Mouse (Mus musculus): ENCODE results near the gene Olfr1555-ps1.
"Not testable (repeated sequence)": the region's sequence is repeated elsewhere in the genome, so short reads cannot be mapped to it uniquely, and the experiment has no call there.

The Olfr1555-ps1 gene

DNA sequence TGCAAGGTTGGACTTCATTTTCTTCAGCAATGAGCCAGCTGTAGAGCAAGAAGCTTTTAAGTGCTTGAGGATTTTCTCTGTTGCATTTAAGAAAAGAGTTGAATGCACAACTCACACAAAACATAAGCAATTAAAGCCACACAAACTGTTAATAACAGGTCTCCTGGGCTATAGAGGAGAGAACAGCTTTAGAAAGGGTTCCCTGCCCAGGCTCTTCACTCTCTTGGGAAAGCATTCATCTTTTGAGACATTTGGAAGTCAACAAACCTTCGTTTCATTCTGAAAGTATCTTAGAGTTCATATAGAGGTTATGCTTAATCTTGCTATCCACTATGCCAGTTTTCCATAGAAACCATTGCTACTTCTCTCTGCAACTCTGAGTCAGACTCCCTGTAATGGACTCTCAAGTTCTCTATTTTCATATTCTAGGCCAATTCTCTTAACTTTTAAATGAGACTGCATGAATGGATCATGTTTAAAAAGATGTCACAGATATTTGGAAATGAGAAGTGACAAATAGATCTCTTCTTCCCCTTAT lies at the start of gene Olfr1555-ps1:
TSS of gene Olfr1555-ps1 (minus strand) at position 51 of the 538 bp plus-strand sequence.
- not testable (repeated sequence) for DNase-seq

DNA sequence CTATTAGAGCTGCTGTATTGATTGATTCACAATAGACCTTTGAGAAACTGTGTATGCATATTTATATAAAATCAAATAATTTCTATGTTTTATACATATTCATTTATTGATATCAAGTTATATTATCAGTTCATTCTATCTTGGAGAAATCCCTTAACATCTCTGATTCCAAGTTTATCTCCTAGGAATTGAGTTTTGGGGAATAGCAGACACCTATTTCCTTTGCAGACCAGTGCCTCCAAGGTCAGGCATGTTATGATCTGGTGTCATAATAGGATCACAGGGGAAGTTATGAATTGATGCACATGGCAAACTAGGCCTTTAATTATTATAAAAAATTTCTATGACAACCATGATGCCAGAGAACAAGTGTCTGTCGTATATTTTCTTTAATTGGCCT lies 30.4 kb upstream of the Olfr1555-ps1 start, which contains the start of gene Olfr1431:
TSS of gene Olfr1431 (plus strand) at position 301 of the 400 bp plus-strand sequence.
- no peak for DNase-seq

DNA sequence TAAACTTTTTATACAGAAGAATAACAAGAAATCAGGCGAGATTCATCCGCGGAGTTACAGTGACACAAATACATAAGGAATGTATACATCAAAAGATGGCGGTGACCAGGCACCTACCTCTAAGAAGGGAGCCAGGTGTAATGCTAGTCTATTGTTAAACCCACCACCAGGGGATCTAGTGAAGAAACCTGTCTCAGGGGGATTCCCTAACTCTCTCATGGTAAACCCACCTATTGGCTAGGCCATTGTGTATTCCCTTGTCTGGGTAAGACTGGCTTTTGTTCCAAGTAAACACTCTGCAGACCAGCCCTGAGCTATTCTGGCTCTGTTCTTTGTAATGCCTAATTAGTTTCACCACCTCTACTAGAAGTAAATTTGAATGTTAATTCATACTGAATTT lies 29.2 kb upstream of the Olfr1555-ps1 start:
- not testable (repeated sequence) for DNase-seq

DNA sequence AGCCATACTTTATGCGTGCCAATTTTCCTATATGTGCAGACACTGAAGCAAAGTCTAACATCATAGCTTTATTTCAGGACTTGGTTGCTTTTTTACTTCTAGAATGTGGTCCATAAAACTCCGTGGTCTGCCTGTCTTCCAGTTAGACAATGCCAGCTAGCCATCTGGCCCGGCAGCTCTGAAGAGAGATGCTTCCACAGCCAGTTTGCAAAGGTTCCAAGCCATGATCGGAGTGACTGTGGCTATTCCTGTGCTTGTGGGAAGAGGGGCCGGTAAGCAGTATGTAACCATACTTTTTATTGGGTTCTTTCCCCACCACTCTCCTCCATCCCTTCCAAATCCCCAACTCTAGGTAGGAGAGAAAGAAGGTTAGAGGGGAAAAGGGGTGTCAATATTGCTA lies 5.5 kb upstream of the Olfr1555-ps1 start:
- DNase-seq = not testable (repeated sequence)

DNA sequence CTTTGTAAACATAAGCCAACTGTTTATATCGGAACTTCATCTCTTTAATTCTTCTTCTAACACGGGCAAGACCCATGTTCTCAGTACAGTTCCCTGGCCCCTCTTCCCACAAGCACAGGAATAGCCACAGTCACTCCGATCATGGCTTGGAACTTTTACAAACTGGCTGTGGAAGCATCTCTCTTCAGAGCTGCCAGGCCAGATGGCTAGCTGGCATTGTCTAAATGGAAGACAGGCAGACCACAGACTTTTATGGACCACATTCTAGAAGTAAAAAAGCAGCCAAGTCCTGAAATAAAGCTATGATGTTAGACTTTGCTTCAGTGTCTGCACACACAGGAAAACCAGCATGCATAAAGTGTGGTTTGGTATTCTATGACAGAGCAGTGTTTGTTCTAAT lies 24.5 kb downstream of the Olfr1555-ps1 start:
- no peak for DNase-seq

DNA sequence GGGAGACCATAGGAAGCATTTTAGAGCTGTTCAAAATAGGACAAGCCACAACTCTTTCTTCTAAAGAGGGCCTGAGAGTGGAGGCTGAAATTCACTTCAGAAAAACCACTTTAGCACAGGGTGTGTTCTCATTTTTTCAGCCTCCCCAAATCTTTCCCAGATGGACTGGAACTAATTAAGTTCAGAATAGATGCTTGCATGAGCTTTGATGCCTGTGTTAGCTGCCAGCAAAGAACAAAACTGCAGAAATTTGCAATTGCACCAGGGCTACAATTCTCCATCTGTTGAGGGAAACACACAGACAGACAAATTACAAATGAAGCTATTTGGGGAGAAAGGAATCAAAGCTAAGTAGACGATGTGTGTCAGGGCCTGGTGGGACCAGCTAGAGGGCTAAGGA lies 26.6 kb downstream of the Olfr1555-ps1 start:
- no peak for DNase-seq

DNA sequence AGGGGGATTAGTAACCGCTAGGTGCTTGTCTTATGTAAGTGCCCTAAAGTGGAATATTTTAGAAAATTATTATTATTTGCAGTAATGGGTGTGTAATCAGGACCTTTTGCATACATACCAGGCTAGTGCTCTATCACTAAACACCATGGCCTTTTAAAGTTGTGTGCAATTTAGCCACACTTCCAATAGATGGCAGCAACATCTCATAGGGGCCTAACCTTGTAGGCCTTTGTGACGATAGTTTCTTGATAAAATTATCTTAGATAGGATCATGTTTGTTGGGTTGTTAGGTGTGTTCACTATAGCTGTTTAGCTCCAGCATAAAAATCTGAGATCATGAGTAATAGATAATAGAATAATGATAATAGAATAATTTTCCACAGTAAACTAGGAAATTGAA lies 35.6 kb downstream of the Olfr1555-ps1 start:
- no peak for DNase-seq

DNA sequence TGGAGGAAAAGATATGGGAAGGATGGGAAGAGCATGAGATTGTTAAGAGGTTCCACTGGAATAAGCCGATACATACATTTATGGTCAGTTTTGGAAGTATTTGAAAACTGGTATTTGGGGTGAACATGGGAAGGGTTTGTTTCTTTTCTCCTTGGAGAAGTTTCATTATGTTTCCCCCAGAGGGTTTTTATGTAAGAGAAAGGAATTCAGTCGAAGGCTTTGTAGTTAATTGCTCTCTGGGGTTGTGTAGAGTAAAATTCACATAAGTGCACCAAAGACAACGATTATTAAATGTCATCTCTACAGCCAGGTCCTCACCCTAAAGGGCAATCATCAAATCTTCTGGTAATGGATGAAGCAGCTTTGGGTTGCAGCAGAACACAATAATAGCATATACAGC lies 46.8 kb downstream of the Olfr1555-ps1 start, which contains the start of gene Olfr76:
TSS of gene Olfr76 (minus strand) at position 101 of the 400 bp plus-strand sequence.
- no peak for DNase-seq

DNA sequence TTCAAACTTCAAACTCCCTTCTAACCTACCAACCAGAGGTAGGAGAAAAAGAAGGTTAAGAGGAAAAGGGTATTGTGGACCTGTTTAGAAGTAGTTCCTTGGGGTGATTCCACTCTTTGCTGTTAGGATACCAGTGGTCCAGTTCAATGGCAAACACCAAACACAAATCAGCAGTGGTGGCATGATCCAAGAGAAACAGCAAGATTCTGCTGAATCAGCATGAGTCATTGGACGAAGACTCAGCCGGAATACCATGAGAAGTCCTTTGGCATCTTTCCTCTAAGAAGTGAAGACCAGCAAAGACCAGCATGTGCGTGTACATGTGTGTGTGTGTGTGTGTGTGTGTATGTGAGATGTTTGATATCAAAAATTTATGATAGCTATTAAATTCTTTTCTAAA lies 53.4 kb downstream of the Olfr1555-ps1 start:
- DNase-seq = no peak

DNA sequence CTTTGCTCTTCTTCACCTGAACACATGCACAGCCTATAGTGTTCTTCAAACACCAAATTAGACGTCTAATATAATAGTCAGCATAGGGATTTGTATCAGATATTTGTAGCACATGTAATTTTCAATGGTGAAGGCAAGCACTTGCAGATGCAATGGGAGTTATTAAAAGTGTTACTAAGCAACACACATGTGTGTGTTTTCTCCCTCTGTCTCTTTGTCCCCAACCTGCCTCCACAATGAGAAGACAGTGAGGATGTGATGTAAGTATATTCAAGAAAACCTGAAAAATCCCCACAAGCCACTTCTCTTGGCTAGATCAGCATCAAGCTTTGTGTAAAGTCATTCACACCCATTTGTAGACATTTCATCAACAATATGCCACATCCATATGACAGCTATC lies 54.1 kb downstream of the Olfr1555-ps1 start, which contains the start of gene Olfr1428:
TSS of gene Olfr1428 (minus strand) at position 101 of the 400 bp plus-strand sequence.
- DNase-seq = no peak

All from thymus, adult 18-20 months (tissue).